Mouse (Mus musculus): ENCODE data around the gene Cactin.

Gene Cactin

DNA sequence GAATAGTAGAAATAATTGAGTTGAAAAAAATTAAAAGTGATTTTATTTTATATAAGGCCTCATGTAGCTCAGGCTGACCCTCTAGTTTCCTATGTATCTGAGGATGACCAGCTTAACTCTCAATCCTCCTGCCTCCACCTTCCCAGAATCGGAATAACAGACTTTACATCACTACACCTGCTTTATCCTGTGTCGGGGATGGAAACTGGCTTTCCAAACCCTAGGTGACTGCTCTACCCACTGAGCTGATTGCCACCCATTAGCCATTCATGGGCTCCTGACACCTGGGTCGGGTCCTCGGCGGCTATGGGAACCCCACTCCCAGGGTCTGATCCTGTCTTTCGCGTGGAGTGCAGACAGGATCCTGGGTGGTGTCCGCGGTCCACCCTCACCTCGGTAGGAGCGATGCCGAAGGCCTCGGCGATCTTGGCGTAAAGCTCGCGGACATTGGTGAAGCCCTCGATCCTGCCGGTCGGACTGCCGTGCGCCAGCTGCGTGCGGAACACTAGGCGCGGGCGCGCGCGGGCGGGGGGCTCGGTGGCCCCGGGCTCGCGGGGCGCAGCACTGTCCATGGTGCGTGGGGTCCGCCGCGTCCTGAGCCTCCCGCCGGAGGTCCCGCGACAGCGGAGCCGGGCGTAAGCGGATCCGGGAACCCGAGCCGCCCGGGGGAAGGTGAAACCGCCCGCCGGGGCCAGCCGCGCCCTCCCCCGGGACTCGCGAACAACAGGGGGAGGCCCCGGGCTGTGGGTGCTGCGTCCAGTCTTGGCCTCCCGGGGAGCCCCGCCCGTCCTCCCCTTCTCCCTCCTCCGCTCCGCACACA lies 22.0 kb downstream of the Cactin start, which contains the start of gene Gipc3:
Gipc3 (minus strand) TSS at position 581 of the 820 bp plus-strand sequence.
- DNase-seq (ENCODE audit: low read depth, low spot score) = no peak

DNA sequence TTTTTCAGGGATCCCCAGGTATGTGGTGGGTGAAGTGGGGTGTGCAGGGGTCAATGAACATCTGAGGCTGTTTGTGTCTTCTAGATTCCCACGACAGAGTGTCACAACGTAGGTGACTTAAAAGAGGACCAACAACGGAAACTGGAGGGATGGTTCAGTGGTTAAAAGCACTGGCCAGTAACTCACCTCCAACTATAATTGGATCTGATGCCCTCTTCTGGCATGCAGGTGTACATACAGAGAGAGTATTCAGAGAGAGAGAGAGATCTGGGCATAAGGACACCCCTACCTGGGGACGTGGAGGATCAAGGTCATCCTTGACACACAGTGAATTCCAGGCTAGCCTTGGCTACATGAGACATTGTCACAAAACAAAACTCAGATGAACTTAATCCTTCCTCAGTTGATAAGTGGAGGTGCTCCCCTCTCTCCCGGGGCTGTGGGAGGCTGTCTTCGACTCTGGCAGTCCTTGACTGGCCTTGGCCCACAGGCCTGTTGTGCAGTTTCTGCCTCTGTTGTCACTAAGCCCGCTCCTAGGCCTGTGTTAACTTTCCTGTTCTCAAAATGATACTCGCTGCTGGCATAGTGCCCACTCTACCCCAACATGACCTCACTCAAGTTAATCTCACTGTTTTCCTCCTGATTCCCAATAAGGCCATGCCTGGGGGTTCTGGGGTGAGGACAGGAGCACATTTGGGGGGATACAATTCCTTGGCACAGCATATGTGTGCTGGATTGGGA lies 23.7 kb downstream of the Cactin start:
- no peak for DNase-seq (ENCODE audit: low read depth, low spot score)

DNA sequence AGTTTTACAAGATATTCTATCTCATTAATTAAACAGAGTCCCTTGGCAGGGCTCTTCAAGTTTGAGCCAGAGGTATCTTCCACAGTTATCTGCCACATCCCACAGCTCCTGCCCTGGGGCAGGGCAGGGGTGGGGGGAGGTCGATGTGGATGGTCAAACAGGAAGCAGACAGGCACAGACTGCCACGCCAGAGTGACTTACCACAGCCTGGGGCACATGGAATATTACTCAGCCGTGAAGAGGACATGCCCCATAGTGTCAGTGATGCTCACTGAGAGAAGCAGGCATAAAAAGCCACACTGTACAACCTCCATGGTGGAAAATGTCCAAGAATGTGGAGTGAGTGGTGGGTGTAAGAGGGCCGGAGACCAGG lies 24.2 kb downstream of the Cactin start:
- DNase-seq (ENCODE audit: low read depth, low spot score) = no peak

DNA sequence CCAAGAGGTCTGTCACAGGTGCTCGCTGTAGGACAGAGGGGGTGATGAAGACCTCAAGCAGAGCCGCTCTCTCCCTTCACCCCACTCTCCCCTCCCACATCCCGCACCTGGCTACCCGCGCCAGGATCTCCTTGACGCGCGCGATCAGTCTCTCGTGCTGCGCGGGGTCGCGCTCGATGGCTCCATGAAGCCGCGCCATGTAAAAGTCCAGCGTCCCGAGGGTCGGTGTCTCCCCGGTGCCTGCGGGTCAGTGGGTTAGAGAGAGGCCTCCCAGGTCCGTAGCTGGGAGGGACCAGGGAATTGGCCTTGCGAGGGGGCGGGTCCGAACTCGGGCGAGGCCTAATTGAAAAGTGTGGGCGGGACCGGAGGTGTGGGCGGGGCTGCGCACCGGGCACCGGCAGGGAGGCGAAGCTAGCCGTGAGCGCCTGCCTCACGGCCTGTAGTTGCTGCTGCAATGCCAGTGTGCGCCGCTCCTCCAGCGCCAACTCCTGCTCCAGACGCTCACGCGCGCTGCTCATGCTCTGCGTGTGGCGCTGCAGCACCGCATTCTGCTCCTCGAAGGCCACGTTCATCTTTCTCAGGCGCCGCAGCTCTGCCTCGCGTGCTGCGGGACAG lies 25.7 kb downstream of the Cactin start:
- no peak for DNase-seq (ENCODE audit: low read depth, low spot score)

DNA sequence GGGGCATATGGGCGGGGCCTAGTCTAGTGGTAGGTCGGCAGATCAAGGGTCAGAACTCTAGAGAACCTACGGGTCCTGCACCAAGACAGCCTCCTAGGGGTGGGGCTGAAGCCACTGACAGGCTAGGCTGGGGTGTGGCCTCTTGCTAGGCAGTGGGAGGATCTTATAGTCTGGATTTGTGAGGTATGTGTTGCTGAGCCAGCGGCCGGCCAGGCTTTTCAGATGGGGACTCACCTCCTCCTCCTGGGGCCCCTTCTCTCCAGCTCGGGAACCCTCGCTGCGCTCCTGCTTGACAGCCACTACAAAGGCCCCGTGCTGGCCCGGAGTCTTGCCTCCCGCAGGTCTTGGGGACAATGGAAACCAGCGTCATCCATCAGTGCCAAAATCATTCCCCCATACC lies 28.2 kb downstream of the Cactin start:
- DNase-seq (ENCODE audit: low read depth, low spot score) = no peak

DNA sequence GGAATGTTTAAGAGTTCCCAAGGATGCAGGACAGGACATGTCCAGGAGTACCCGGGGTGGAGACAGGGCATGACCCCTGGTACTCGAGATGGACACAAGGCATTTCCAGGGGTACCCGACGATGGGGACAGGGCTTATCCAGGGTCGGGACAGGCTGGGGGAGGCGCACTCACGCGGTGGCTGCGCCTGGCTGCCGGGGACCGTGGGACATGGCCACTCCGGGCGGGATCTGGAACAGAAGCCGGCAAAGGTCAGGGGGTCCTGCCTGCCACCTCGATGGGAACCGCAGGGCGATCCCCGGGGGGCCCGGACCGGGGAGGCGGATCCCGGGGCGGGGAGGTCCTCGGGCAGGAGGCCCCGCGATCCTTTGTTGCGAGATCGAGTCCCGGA lies 29.1 kb downstream of the Cactin start:
- no peak for DNase-seq (ENCODE audit: low read depth, low spot score)

DNA sequence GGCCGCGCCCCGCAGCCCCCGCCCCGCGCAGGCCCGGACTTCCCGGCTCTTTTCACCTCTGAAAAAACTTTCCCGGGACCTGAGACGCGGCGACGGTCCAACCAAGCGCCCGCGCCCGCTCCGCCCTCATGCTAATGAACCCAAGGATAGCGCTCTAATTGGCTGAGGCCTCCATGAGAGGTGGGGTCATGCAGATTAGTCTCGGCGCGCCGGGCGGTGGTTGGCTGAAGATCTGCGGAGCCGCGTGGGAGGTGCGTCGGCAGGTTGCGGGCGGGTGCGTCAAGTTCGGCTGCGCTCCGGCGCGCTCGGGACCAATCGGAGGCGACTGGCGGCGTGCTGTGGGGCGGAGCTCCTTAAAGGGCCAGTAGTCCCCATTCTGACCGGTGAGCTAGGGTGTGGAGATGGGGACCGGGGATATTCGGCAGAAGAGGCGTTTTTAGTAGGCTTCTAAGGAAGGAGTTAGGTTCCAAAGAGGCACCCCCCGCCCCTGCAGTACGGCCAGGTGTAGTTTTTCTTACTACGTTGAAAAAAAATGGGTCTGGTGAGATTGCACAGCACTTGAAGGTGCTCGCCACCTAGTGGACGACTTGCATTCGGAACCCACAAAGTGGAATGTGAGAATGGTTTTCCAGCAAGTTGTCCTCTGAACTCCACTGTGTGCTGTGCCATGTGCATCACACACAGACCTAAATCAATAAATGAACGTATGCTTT lies 29.6 kb downstream of the Cactin start, which contains the start of gene Hmg20b:
Hmg20b (minus strand) TSS at position 130 of the 713 bp plus-strand sequence.
- peak; percentile 94 for DNase-seq (ENCODE audit: low read depth, low spot score)

DNA sequence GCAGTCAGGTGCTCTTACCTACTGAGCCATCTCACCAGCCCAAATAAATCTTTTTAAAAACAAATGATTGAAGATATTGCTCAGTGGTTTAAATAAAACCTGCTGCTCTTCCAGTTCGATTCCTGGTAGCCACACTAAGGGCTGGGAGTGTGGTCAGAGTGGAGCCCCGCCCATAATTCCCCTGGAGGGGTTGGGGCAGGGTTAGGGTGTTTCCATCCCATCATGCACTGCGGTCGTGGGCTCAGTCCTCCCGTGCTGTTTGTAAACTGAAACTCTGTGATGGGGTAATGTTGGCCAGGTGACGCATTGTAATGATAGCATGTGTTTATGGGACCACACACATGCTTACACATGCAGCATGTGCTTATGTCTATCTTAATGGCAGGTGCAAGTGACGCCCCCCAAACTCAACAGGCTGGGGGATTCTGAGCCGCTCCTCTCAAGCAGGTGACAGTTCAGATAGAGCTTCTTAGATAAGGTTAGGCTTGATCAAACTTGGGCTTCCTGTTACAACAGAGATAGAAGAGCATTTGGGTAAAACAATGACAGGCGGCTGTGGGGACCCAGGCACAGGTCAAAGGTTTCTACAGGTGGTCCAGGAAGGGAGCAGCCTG lies 30.9 kb downstream of the Cactin start:
- no peak for DNase-seq (ENCODE audit: low read depth, low spot score)

DNA sequence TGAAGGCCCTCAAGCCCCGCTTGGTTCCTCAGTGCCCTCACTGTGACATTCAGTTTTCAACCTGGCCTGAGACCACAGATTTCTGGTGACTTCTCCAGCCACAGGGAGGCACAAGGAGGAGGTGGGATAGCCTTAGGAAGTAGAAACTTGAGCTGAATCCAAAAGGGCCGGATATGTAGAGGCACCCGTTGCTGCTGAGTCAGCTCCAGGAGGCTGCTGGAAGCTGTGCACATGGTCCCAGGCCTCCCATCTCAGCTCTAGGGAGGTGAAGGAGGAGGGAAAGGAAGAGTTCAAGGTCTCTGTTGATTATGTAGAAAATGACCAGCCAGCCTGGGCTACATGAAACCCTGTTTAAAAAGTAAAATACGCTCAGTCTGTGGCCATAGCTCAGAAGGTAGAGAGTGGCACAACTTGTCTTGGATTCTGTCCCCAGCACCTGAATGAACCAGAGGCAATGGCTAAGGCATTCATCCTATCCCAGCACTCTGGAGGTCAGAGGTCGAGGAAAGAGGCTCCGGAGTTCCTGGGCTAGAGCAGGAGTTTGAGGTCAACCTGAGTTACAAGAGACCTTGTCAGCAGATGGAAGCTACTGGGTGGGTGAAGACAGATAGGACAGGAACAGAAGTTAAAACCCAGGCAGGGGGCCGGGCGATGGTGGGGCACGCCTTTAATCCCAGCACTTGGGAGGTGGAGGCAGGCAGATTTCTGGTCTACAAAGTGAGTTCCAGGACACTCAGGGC lies 34.0 kb downstream of the Cactin start:
- no peak for DNase-seq (ENCODE audit: low read depth, low spot score)

DNA sequence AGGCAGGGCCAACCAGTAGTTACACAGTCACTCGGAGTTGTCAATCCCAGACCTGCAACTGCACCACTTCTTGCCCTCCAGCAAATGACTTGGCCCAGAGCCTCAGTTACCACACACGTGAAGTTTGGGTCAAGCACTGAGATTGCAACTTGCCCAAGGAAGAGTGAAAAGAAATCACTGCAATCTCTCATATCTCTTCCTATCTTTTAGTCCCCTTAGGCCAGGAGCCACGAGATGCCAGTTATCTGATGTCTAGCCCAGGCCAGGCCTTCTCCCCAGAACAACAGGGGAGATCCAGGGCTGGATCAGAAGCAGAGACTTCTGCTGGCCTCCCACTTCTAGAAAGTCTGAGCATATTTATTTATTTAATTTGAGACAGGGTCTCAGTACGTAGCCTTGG lies 34.6 kb downstream of the Cactin start:
- no peak for DNase-seq (ENCODE audit: low read depth, low spot score)

DNA sequence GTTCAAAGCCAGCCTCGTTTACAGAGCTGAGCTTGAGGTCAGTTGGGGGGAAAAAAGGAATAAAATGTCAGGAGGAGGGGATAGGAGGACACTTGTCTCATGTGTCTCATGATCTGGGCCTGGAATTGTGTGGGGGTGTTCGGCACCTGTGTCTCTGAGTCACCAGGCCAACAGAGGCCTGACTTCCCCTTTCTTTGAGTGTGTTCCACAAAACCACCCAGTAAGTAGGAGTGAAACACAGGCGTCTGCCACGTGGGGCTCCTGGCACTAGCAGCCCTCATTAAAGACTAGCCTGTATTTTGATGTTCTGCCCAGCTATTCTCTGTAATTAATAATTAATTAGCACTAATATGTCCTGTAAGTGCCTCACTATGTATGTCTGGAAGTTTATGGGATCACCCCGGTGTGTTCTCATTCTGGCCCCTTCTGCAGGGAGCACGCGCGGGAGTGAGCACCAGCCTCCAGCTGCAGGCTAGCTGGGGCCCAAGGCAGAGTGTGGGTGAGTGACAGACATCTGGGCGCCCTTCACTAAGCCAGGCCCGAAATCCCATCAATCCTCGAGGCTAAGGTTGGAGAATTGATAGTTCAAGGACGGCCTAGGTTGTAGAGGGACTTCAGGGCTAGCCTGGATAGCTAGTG lies 35.6 kb downstream of the Cactin start:
- DNase-seq (ENCODE audit: low read depth, low spot score) = no peak

DNA sequence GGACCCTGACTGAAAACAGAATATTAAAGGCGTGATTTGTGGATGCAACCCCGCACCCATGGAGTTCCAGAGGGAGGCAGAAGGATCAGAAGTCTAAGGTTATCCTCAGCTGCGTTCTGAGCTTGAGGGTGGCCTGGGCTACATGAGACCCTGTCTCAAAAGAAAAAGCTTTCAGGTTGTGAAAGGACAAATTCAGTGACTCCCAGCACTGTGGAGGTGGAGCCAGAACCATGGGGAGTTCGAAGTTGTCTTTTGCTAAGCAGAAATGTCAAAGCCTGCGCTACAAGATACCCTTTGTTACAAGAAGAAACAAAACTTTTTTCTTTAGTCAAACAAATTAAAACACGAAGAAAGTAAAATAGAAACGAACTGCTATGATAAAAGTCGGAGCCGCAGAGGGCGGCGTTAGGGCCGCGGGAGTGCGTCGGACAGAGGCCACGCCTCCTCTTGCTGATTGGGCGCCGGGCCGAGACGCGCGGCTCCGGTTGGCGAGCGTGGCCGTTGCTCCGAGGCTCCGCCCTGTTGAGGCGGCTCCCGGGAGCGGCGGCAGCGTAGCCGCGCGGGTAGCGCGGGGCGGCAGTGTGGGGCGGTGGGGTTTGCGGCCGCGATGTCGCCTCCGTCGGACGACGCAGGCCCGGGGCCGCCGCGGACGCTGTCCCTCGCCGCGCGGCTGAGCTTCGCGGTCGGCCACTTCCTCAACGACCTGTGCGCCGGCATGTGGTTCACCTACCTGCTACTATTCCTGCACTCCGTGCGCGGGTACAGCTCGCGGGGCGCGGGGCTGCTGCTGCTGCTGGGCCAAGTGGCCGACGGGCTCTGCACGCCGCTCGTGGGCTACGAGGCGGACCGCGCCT lies 36.3 kb downstream of the Cactin start, which contains the start of gene Mfsd12:
Mfsd12 (plus strand) TSS at position 501 of the 854 bp plus-strand sequence.
- peak; percentile 62 for DNase-seq (ENCODE audit: low read depth, low spot score)

DNA sequence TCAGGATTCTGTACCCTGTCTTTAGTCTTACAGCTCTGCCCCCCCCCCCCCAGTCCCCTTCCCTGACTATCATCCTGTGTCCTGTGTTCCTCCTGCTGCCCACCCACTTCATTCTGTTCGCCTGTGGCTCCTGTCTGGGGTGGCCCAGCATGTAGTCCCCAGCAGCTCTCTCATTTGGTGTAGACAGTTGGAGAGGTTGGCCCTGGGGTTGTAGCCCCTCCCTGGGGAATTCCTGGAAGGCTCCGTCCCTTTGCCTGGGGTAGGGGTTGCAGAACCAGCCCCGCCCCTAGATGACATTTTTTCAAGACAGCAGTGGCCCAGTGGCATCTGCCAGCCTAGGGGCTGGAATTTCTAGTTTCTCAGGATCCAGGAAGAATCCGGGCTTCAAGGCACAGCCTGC lies 37.3 kb downstream of the Cactin start:
- no peak for DNase-seq (ENCODE audit: low read depth, low spot score)

DNA sequence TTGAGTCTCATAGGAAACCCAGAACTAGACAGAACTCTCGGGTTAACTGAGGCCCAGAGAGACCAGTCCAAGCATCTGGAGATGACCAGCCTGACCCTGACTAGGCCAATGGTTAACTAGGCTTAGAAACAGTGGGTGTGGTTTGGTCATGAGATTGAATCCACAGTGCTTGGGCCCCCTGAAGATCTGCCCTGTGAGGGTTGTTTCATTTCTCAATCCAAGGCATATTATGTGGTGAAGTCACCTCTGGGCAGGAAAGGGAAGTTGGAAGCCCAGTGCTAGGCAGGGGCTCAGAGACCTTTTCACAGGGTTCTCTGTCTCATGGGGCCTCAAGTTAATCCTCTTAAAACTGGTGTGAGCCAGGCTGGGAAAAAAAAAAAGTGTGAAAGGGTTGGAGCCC lies 37.9 kb downstream of the Cactin start:
- no peak for DNase-seq (ENCODE audit: low read depth, low spot score)

DNA sequence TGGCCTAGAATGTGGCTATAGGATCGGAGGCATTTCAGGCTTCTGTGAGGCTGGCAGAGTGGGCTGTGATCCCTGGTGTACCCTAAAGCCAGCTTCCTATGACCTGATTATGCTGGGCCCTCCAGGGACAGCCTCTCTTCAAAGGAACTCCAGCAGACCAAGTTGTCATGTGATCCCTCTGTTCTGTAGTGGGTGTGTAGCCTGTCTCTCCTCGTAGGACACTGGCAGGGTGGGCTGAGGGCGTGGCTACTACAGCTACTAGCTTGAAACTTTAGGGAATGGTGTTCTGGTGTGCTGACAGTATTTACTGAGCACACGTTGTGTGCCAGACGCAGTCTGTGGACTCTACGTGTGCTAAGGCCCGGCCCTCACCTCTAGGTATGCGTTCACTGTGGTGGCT lies 39.8 kb downstream of the Cactin start:
- no peak for DNase-seq (ENCODE audit: low read depth, low spot score)

DNA sequence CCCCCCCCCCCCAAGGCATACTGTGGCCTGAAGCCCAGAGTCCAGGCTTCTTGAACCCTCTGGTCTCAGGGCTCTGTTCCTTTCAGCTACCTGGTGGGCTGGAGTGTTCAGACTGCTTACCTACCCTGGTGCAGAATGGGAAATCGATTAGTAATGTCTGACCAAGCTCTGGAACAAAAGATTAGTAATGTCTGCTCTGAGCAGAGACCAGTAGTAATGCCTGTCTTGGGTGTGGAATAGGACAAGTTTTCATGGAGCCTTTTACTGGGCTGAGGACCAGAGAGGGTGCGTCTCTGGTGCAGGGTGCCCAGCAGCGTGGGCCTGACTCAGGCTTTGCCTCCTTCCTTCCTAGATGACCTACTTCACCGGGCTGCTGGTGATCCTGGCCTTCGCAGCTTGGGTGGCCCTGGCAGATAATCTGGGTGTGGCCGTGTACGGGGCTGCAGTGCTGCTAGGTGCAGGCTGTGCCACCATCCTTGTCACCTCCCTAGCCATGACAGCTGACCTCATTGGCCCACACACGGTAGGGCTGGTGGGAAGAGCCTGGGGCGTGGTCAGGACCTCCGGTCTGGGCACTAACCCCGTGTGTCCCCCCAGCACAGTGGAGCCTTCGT lies 41.5 kb downstream of the Cactin start:
- DNase-seq (ENCODE audit: low read depth, low spot score) = no peak

DNA sequence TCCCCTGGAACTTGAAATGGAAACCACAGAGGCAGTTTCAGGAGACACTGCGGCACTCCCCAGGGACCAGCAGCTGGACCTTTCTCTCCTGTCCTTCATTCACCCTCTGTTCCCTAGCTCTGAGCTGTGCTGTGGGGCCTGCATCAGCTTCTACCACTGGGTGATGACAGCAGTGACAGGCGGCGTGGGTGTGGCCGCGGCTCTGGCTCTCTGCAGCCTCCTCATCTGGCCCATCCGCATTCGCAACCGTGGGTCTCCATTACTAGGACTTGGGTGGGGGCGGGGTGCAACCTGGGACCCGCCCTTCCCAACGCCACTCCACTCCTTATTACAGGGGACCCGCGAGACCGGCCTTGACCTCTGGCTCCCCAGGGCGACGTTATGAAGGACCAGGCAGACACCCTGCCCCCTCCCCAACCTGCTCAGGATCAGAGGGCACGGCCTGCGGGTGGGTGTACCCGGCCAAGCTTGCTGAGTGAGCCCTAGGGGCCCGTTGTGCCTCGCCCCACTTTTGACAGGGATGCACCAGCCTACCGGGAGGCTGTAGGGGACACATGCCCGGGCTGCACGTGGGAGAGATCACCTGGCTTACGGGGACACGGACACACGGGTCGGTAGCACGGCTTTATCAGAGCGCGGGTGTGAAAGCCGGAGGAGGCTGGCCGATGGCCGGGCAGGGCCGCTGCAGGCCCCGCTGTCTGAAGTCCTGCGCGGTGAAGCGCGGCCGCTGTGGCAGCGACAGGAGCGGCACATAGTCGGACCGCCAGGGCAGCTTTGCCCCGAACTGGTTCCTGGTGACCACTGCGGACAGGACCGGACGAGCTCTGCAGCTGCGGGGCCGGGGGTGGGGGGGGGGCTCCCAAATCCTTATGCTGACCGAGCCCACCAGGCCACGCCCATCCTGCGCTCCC lies 42.8 kb downstream of the Cactin start:
- DNase-seq (ENCODE audit: low read depth, low spot score) = no peak

DNA sequence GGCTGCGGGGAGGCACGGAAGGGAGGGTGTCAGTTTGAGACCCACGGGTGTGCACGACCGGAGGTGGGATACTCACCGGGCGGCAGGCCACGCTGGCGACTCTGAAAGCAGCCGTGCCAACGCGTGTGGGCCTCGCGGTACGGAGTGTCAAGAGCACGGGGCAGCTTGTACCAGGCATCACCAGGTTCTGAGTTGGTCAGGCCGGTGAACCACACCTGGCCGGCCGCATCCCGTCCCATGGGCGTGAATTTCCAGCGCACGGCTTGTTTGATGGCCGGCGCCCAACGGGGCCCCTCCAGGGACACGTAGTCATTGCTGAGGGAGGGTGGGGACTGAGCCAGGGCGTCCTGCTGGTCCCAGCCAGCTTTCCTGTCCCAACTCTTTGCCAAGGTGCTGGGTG lies 43.8 kb downstream of the Cactin start:
- no peak for DNase-seq (ENCODE audit: low read depth, low spot score)

Measured in retina, adult 2 months (tissue).